Mouse (Mus musculus) adrenal gland, postnatal 14 days (tissue): ENCODE results near the gene Calca. TPM values are rescaled to one million over a fixed set of nuclear protein-coding genes. Genes with fewer than 3 reads are reported as not detected.
"Not testable (repeated sequence)": the region's sequence is repeated elsewhere in the genome, so short reads cannot be mapped to it uniquely, and the experiment has no call there.

Experiments
- DNase-seq: peaks from one replicate; pipeline ENCODE4 v3.0.0; 2021; ENCODE audit warnings: mixed read lengths
- long read RNA-seq, 2 experiments: library from polyadenylated mRNA; stranded (forward); transcript quantifications; one replicate each; pipeline ENCODE4 v2.0.0; 2021
- total RNA-seq: library from RNA; stranded (reverse); gene quantifications from 2 replicates; pipeline ENCODE4 v1.2.3, GENCODE M21; 2021

Calca gene
- not detected in 2 replicates for total RNA-seq
- long read RNA-seq, experiment 1 = 0 reads
- long read RNA-seq, experiment 2 = 0 reads

- DNase-seq = peak; percentile 16
Observed at GRCm38 (mm10) chr7:114636102-114636501, at the start of gene Calca. Calca (minus strand) TSS chr7:114636357.

GRCm38 (mm10) chr7:114672697-114673096, 36.5 kb upstream of the Calca start:
- no peak for DNase-seq

- no peak for DNase-seq
Observed at GRCm38 (mm10) chr7:114671405-114671804, 35.2 kb upstream of the Calca start.

GRCm38 (mm10) chr7:114649730-114650129, 13.6 kb upstream of the Calca start:
- no peak for DNase-seq

- no peak for DNase-seq
Observed at GRCm38 (mm10) chr7:114648791-114649190, 12.6 kb upstream of the Calca start.

- peak; percentile 13 for DNase-seq
Observed at GRCm38 (mm10) chr7:114635569-114636101, 522 bp downstream of the Calca start.

- DNase-seq = no peak
Observed at GRCm38 (mm10) chr7:114634386-114634785, 1.8 kb downstream of the Calca start.

- no peak for DNase-seq
Observed at GRCm38 (mm10) chr7:114625966-114626365, 10.2 kb downstream of the Calca start.

- DNase-seq = no peak
Observed at GRCm38 (mm10) chr7:114616759-114617158, 19.4 kb downstream of the Calca start.

GRCm38 (mm10) chr7:114594391-114594790, 41.8 kb downstream of the Calca start:
- DNase-seq = not testable (repeated sequence)

- no peak for DNase-seq
Observed at GRCm38 (mm10) chr7:114582441-114582840, 53.7 kb downstream of the Calca start.

Other genes starting within 250 kb of the Calca start
- 55.5 and 64.4 TPM in 2 replicates for gene Pde3b, start 221.1 kb downstream of the Calca start, total RNA-seq
- 1.8 and 2.6 TPM in 2 replicates for gene Cyp2r1, start 73.4 kb downstream of the Calca start, total RNA-seq
- gene Calcb, start 82.3 kb upstream of the Calca start, total RNA-seq = not detected in 2 replicates
- gene Insc, start 107.3 kb upstream of the Calca start, total RNA-seq = 2.7 and 3.8 TPM in 2 replicates